Mouse (Mus musculus) liver, adult 2 months (tissue): Measurements from ENCODE around the gene Lamb2. TPM values are rescaled to one million over a fixed set of nuclear protein-coding genes. Genes with fewer than 3 reads are reported as not detected.

Experiments
- DNase-seq: peaks from one replicate; pipeline ENCODE4 v3.0.0-alpha.2; 2011; ENCODE audit warnings: low read depth, low spot score; ENCODE audit errors: extremely low read depth
- H3K27ac ChIP-seq: fragments of 200-500 bp; replicated peaks from 2 replicates; pipeline ENCODE4 v1.5.1; 2012; ENCODE audit warnings: low read depth, mild to moderate bottlenecking, control low read depth, inconsistent platforms, low read length; ENCODE audit not compliant: insufficient read depth
- H3K27me3 ChIP-seq: fragments of 200-500 bp; 2 replicates; pipeline ENCODE4 v1.6.1; 2012; ENCODE audit warnings: mild to moderate bottlenecking, moderate library complexity, low read length, inconsistent platforms; ENCODE audit not compliant: control insufficient read depth, insufficient read depth
- H3K36me3 ChIP-seq: fragments of 200-500 bp; 2 replicates; pipeline ENCODE4 v1.6.1; 2012; ENCODE audit warnings: low read length, inconsistent platforms; ENCODE audit not compliant: control insufficient read depth, insufficient read depth
- H3K4me1 ChIP-seq: fragments of 200-500 bp; 2 replicates; pipeline ENCODE4 v1.6.1; 2011; ENCODE audit warnings: low read length; ENCODE audit not compliant: control insufficient read depth, insufficient read depth
- H3K4me3 ChIP-seq: fragments of 200-500 bp; 2 replicates; pipeline ENCODE4 v1.5.1; 2011; ENCODE audit warnings: low read depth, mild to moderate bottlenecking, control low read depth, low read length, moderate library complexity; ENCODE audit not compliant: insufficient read depth
- H3K79me2 ChIP-seq: fragments of 200-500 bp; 2 replicates; pipeline ENCODE4 v1.6.1; 2012; ENCODE audit warnings: inconsistent platforms, mild to moderate bottlenecking, low read length, moderate library complexity; ENCODE audit not compliant: control insufficient read depth, insufficient read depth
- H3K9ac ChIP-seq: fragments of 200-500 bp; 2 replicates; pipeline ENCODE4 v1.6.1; 2012; ENCODE audit warnings: low read depth, mild to moderate bottlenecking, control low read depth, inconsistent platforms, low read length
- CTCF ChIP-seq: fragments of 200-500 bp; IDR thresholded peaks from 2 replicates; pipeline ENCODE4 v1.5.1; 2011; ENCODE audit warnings: low read depth, low read length, control low read depth
- POLR2A ChIP-seq: fragments of 200-500 bp; IDR thresholded peaks from 2 replicates; pipeline ENCODE4 v1.6.1; 2011; ENCODE audit warnings: low read length, control low read depth; ENCODE audit not compliant: insufficient read depth; ENCODE audit errors: extremely low read depth
- WGBS: fragments of 180-500 bp; shearing (Covaris S2); methylation state at CpG from one replicate; pipeline ENCODE4 v1.1.7; 2018; 5-methylcytosine and 5-hydroxymethylcytosine counted together
- polyA plus RNA-seq: library from polyadenylated mRNA; depleted of rRNA; stranded (reverse); fragments of >200 nt; gene quantifications from 2 replicates; pipeline ENCODE4 v1.2.3, GENCODE M21; 2012
- total RNA-seq: library from RNA; depleted of rRNA; stranded (reverse); fragments of >200 nt; gene quantifications from 2 replicates; pipeline ENCODE4 v1.2.3, GENCODE M21; 2014

Lamb2 gene
- total and polyA plus RNA-seq, 2 experiments = 4.8 to 5.0 TPM

DNA sequence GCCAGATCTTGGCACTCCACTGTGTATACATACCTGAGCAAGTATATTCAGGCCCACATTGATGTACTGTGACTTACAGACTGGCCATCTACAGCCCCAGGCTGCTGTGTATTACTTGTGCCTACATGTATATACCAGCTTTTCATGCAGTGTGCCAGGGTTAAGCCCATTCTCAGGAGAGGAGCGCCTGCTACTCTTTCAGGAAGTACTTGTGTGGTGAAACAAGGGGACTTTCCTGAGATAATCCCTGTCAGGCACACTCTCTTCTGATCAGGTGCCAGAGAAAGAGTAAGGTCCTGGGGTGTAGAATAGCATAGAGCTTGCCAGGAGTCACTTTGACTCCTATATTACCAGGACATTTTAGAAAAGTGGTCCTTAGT lies 19.6 kb upstream of the Lamb2 start:
- 63% methylated on average over 1 of the region's 1 CpGs for WGBS
- Histone ChIP-seq H3K27ac (0 out of 2 replicates have a peak overlapping the region, but pooled peaks have one; percentile 38), H3K4me1 (peaks cover 7% of the 10 kb centered on the region), H3K27me3 (no peaks in the 10 kb centered on the region), H3K79me2 (peaks cover 5% of the 10 kb centered on the region; the same call in 1 of the 2 replicates), H3K4me3 (peak overlapping the region; percentile 77; the same call in 1 of the 2 replicates), H3K9ac (no peak overlapping the region), H3K36me3 (peaks cover 4% of the 10 kb centered on the region)
- no peak for DNase-seq
- no peak for TF ChIP-seq POLR2A
- no peak for TF ChIP-seq CTCF

DNA sequence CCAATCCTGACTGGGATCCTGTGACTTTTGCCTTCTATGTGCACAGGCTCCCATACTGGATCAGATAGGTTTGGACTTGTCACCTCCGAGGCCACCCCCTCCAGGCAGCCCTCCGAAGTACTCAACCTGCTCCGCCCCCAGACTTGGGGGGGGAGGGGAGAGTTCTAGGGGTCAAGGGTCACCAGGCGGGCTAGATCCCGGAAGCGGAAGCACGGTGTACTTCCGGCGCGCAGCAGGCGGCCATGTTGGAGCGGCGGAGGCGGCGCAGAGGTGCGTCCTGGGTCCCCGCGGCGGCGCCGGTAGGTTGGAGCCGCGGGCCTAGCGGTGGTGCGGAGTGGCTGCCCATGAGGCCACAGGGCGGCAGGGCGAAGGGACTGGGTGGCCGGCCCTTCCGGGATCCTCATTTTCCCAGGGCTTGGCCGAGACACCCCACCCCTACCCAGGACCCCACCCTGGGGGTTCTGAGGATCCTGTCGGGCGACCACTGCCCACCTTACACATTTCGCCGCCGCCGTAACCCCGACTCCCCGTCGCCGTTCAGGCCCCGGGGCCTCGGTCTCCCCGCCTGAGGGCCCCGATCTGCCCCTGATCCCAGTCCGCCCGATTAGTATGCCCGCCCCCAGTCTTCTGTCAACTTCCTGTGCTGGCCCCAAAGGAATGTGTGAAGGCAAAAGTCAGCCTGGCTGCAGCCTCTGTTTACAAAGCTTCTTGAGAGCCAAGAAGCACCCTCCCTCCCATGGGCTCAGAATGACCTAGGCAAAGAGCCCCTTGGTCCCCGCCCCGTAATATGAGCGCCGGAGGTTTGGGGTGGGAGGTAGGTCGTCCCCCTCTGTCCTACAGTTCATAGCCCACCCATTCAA lies 19.0 kb upstream of the Lamb2 start, which contains the start of gene Ccdc71:
Gene Ccdc71 (plus strand): TSS at position 209 of the 860 bp plus-strand sequence.
- TF ChIP-seq CTCF = no peak
- TF ChIP-seq POLR2A = peak; percentile 38; the same call in 1 of the 2 replicates
- Histone ChIP-seq H3K36me3 (peaks cover 4% of the 10 kb centered on the region), H3K4me3 (peak within 1 kb of the TSS; percentile 77), H3K27me3 (no peaks in the 10 kb centered on the region), H3K79me2 (peaks cover 5% of the 10 kb centered on the region; the same call in 1 of the 2 replicates), H3K4me1 (peaks cover 7% of the 10 kb centered on the region), H3K9ac (peak within 1 kb of the TSS; percentile 92), H3K27ac (peak within 1 kb of the TSS; percentile 74)
- peak; percentile 64 for DNase-seq
- WGBS = under 1% methylated on average over 52 of the region's 52 CpGs

DNA sequence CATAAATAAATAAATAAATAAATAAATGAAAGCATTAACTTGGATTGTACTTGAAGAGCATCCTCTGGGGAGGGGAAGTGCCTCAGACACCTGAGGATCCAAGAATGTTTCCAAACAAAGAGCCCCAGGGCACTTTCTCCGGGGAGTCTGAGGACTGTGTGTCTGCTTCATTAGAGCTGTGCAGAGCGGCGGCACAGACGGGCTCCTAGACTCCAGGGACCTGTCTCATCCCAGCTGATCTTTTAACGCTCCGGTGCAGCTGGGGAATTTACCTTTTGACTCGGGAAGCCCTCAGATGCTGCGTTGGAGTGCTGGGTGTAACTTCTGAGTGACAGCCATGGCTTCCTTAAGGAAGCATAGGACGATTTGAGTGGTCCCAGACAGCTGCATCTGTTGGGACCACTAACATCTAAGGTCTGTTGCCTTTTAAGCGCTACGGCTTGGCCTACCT lies 18.3 kb upstream of the Lamb2 start, which contains the start of gene Klhdc8b:
Gene Klhdc8b (minus strand): TSS at position 401 of the 451 bp plus-strand sequence.
- Histone ChIP-seq H3K79me2 (peaks cover 5% of the 10 kb centered on the region; the same call in 1 of the 2 replicates), H3K27me3 (no peaks in the 10 kb centered on the region), H3K4me1 (peaks cover 7% of the 10 kb centered on the region), H3K36me3 (peaks cover 4% of the 10 kb centered on the region), H3K4me3 (peak within 1 kb of the TSS; percentile 77), H3K27ac (peak within 1 kb of the TSS; percentile 74), H3K9ac (peak within 1 kb of the TSS; percentile 92)
- no peak for TF ChIP-seq POLR2A
- TF ChIP-seq CTCF = no peak
- WGBS = 19% methylated on average over 11 of the region's 11 CpGs
- no peak for DNase-seq

- Histone ChIP-seq H3K4me1 (peaks cover 7% of the 10 kb centered on the region), H3K27me3 (no peaks in the 10 kb centered on the region), H3K36me3 (peaks cover 4% of the 10 kb centered on the region), H3K4me3 (no peak overlapping the region), H3K27ac (no peak overlapping the region), H3K79me2 (peaks cover 5% of the 10 kb centered on the region; the same call in 1 of the 2 replicates), H3K9ac (peak overlapping the region; percentile 16)
- DNase-seq = no peak
- WGBS = 73% methylated on average over 5 of the region's 5 CpGs
- no peak for TF ChIP-seq POLR2A
- TF ChIP-seq CTCF = no peak
Observed at GRCm38 (mm10) chr9:108461675-108462074, 17.9 kb upstream of the Lamb2 start.

- Histone ChIP-seq H3K36me3 (peaks cover 4% of the 10 kb centered on the region), H3K27ac (no peak overlapping the region), H3K9ac (no peak overlapping the region), H3K4me1 (peaks cover 7% of the 10 kb centered on the region), H3K79me2 (peaks cover 5% of the 10 kb centered on the region; the same call in 1 of the 2 replicates), H3K4me3 (no peak overlapping the region), H3K27me3 (no peaks in the 10 kb centered on the region)
- no peak for TF ChIP-seq CTCF
- TF ChIP-seq POLR2A = no peak
- WGBS = 80% methylated on average over 10 of the region's 10 CpGs
- DNase-seq = no peak
Observed at GRCm38 (mm10) chr9:108462192-108462591, 17.3 kb upstream of the Lamb2 start.
